Mouse (Mus musculus) left cerebral cortex, adult 2 months (tissue): ENCODE measurements at regions not wholly inside any gene's neighbourhood (a gene's known extent, or its start where the extent isn't known, plus 50 kb on each side); places are given as distances from the start of the nearest gene placed in this dataset.
A peak's percentile ranks its signal among the peaks of the same experiment; 100 is the strongest.

Experiments used
- DNase-seq, 2 experiments: peaks; one replicate each; pipeline ENCODE4 v3.0.0; 2021 to 2022; ENCODE audit warnings: low spot score in 2 of 2, mixed read lengths in 1 of 2; ENCODE audit errors: extremely low spot score in 1 of 2
- H3K27ac ChIP-seq: fragments of 200-600 bp; 2 replicates; pipeline ENCODE4 v1.8.1; 2022
- H3K4me3 ChIP-seq: fragments of 200-600 bp; 2 replicates; pipeline ENCODE4 v1.8.1; 2022
- CTCF ChIP-seq: fragments of 200-600 bp; IDR thresholded peaks from 2 replicates; pipeline ENCODE4 v1.8.1; 2022; ENCODE audit warnings: antibody characterized with exemption, mild to moderate bottlenecking, moderate library complexity
- intact Hi-C: fragments of 180-260 bp; cut with DNase I; formaldehyde crosslinking; loops from one replicate; pipeline ENCODE4 v1.15.1; 2025

- Histone ChIP-seq H3K27ac (peak overlapping the region; percentile 60; the same call in 1 of the 2 replicates), H3K4me3 (no peak overlapping the region)
- DNase-seq: peak in 1 of 2 experiments; percentile 59
- intact Hi-C loops: loop anchor here (2.0 kb wide), 1 partner anchor 34 kb away; no protein-coding TSS in a partner anchor
- TF ChIP-seq CTCF: no peak; the same call in none of the 2 replicates
Measured at GRCm38 (mm10) chr13:60488131-60488883, 113.4 kb upstream of the Dapk1 start.

DNA sequence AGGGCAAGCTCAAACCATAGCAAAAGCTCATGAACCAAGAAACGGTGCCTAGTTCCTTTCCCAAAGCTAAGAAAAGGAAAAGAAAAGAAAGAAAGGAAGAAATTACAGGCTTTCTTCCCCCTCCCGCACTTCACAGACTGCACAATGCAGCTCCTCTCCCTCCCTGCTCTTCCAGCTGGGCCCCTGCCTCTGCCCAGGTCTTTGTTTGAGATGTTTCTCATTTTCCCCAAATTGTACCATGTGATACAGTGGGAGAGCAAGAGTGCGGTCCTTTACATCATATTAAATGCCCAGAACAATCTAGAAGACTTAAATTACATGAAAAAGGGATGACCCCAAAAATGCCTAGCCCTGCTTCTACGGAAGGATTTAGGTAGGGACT, 112.9 kb upstream of the Dapk1 start:
- no peak for TF ChIP-seq CTCF
- DNase-seq: no peak
- Histone ChIP-seq H3K4me3 (no peak overlapping the region), H3K27ac (peak overlapping the region; percentile 49; the same call in 1 of the 2 replicates)
- intact Hi-C loops: loop anchor here (2.0 kb wide), 1 partner anchor 34 kb away; no protein-coding TSS in a partner anchor

GRCm38 (mm10) chr13:60491948-60492464, 109.7 kb upstream of the Dapk1 start:
- Histone ChIP-seq H3K27ac (no peak overlapping the region), H3K4me3 (no peak overlapping the region)
- intact Hi-C loops: no loop called here
- no peak for DNase-seq
- no peak for TF ChIP-seq CTCF

DNA sequence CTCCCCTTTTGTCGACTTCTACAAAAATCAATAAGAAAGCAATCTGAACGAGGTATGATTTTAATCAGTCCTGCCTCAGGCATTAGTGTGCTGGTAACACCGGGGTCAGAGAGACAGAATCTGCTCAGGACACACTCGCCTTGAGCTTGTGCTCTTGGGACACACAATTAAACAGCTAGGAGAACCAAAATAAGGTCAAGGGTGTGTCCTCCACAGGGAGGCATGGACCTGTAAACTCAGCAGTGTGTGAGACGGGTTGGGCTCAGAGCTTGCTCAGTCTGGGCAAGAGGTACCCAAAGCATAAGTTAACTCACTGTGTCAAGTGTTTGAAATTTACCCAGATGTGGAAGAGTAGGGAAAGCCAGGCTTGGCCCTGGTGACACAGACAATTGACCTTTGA, 107.9 kb upstream of the Dapk1 start:
- intact Hi-C loops: no loop called here

DNA sequence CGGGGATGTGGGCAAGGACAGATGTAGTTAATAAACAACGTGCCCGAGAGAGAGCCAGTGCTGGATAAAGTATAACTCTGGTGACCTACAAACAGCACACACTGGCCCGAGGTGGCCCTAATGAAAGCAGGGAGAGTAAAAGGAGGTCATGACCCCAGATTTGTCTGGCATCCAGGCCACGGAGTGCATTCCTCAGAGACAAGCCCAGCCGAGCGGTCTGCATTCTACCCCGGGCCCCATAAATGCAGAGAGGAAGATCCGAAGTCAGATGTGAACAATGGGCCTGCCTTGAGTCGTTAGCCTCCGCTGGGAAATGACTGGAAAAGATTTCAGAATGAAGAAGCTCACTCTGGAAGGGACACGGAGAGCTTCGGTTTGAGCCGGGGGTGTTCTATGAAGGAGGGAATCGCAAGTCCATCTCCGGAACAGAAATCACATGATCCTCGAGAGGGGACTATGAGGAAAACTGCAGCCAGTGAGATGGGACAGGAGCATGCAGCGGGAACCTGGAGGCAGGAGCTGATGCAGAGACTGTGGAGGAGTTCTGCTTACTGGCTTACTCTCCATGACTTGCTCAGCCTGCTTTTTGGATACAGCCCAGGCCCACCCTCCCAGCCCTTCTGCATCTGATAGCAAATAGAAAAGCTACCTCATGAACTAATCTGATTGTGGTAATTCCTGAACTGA, 103.9 kb upstream of the Dapk1 start:
- H3K27ac ChIP-seq: no peak overlapping the region
- no peak overlapping the region for H3K4me3 ChIP-seq
- intact Hi-C loops: no loop called here
- no peak for DNase-seq
- TF ChIP-seq CTCF: no peak

More for the DNA sequence above, 107.9 kb upstream of the Dapk1 start:
- Histone ChIP-seq H3K27ac (no peak overlapping the region), H3K4me3 (no peak overlapping the region)
- no peak for TF ChIP-seq CTCF
- no peak for DNase-seq

DNA sequence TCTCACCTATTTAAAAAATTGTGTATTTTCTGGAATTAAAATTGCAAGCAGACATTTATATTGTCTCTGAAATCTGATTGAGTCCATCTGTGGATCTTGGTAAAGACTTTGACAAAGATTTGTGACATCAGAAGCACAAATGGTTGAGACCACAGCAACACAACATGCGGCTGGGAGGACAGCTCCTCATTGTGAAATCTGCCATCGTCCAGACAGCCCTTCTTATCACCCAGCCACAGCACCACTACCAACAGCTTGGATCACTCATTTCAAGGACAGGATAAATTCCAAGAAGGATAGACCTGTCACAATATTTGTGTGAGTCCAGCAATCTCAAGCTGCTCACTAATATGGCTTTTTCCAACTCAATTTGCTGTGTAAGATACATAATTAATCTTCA, 97.6 kb upstream of the Dapk1 start:
- no peak for DNase-seq
- H3K4me3 ChIP-seq: no peak overlapping the region
- H3K27ac ChIP-seq: no peak overlapping the region
- intact Hi-C loops: no loop called here
- no peak for TF ChIP-seq CTCF

DNA sequence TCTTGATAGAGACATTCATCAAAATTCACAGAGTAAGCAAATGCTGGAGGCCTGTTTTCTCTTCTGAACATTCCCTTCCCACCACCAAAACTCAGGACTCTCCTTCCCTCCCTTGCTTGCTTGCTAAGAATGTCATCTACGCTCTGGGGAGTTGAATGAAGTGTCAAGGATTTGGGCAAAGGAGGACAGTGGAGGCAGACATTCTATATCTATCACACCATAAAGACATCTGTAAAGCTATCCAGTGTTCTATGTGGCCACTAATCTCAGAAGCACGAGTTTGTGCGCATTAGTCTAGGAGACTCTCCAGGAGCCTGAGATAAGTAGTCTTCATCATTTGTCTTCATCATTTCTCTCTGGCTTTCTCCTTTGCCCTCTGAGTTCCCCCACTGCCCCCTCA, 94.1 kb upstream of the Dapk1 start:
- H3K27ac ChIP-seq: no peak overlapping the region
- DNase-seq: no peak
- intact Hi-C loops: no loop called here
- no peak overlapping the region for H3K4me3 ChIP-seq
- TF ChIP-seq CTCF: no peak

GRCm38 (mm10) chr13:60508054-60508453, 93.7 kb upstream of the Dapk1 start:
- no peak for DNase-seq
- H3K27ac ChIP-seq: no peak overlapping the region

GRCm38 (mm10) chr13:60508856-60509255, 92.9 kb upstream of the Dapk1 start:
- intact Hi-C loops: no loop called here

More at GRCm38 (mm10) chr13:60508054-60508453, 93.7 kb upstream of the Dapk1 start:
- TF ChIP-seq CTCF: no peak
- intact Hi-C loops: no loop called here
- no peak overlapping the region for H3K4me3 ChIP-seq

DNA sequence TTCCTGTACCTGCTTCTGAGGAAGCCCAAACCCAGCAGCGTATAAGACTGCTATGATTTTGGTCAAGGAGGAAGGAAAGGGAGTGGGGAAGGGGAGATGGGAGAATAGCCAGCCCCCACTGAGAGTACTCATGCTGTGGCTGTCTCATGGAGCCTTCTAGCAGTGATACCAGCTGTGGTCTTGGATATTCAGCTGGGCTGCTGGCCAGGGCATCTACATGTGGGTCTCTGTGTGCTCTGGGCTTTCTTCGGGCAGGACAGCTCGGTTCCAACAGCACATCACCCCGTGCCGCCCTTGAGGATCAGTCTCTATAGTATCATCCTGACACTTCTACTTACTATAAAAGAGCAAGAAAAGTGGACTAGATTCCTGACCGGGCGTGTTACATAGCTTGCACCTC, 90.6 kb upstream of the Dapk1 start:
- H3K27ac ChIP-seq: no peak overlapping the region
- no peak overlapping the region for H3K4me3 ChIP-seq
- intact Hi-C loops: no loop called here
- TF ChIP-seq CTCF: no peak
- DNase-seq: no peak

More at GRCm38 (mm10) chr13:60508856-60509255, 92.9 kb upstream of the Dapk1 start:
- TF ChIP-seq CTCF: no peak
- Histone ChIP-seq H3K27ac (no peak overlapping the region), H3K4me3 (no peak overlapping the region)
- DNase-seq: no peak

GRCm38 (mm10) chr13:60511628-60512027, 90.1 kb upstream of the Dapk1 start:
- no peak overlapping the region for H3K4me3 ChIP-seq
- H3K27ac ChIP-seq: no peak overlapping the region
- DNase-seq: no peak
- intact Hi-C loops: no loop called here
- TF ChIP-seq CTCF: no peak

DNA sequence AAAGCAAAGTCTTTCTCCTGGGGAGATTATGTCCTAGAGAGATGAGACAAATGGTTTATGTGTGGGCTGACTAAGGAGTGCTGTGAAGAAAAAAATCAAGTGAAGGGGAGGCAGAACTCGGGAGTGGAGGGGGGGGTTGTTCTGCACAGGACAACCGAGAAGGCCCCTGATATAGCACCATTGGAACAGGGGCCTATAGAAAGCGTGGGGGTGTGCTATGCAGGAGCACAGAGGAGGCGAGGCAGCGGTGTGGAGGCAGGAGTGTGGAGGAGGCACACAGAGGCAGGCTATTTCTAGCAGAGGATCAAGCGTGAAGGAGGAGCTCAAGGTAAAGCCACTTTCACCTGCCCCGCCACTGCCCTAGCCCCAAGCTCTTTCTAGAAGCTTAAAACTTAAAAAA, 88.0 kb upstream of the Dapk1 start:
- H3K4me3 ChIP-seq: no peak overlapping the region
- intact Hi-C loops: no loop called here
- TF ChIP-seq CTCF: no peak
- H3K27ac ChIP-seq: peak overlapping the region; percentile 15; the same call in 1 of the 2 replicates
- DNase-seq: peak; percentile 19 to 20
